Mouse (Mus musculus) urinary bladder, postnatal 25 days (tissue): ENCODE measurements at regions not wholly inside any gene's neighbourhood (a gene's known extent, or its start where the extent isn't known, plus 50 kb on each side); places are given as distances from the start of the nearest gene placed in this dataset.

Experiments used
- DNase-seq: peaks from one replicate; pipeline ENCODE4 v3.0.0; 2022; ENCODE audit warnings: low spot score

GRCm38 (mm10) chr4:53319051-53319450 is 121.2 kb upstream of the Slc44a1 start:
- no peak for DNase-seq

- DNase-seq: no peak
Observed at GRCm38 (mm10) chr4:53318181-53318580, 122.0 kb upstream of the Slc44a1 start.

DNA sequence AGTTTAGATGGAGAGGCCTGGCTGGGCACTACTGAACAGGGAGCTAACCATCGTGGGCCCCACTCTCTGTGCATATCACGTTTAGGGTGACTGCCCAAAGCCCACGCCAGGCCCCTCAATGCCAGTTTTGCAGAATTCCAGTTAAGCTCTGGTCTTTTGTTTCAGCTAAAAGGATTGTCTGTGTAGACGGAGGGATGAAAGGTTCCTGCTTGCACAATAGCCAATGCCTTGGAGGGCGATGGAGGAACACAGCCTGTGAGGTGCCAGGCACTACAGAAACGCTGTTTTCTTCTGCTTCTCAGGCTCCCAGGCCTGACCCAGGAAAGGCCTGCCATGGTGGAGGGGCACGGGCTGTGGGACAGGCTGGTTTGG is 122.8 kb upstream of the Slc44a1 start:
- DNase-seq: no peak

- DNase-seq: no peak
Observed at GRCm38 (mm10) chr4:53316796-53317452, 123.3 kb upstream of the Slc44a1 start.

DNA sequence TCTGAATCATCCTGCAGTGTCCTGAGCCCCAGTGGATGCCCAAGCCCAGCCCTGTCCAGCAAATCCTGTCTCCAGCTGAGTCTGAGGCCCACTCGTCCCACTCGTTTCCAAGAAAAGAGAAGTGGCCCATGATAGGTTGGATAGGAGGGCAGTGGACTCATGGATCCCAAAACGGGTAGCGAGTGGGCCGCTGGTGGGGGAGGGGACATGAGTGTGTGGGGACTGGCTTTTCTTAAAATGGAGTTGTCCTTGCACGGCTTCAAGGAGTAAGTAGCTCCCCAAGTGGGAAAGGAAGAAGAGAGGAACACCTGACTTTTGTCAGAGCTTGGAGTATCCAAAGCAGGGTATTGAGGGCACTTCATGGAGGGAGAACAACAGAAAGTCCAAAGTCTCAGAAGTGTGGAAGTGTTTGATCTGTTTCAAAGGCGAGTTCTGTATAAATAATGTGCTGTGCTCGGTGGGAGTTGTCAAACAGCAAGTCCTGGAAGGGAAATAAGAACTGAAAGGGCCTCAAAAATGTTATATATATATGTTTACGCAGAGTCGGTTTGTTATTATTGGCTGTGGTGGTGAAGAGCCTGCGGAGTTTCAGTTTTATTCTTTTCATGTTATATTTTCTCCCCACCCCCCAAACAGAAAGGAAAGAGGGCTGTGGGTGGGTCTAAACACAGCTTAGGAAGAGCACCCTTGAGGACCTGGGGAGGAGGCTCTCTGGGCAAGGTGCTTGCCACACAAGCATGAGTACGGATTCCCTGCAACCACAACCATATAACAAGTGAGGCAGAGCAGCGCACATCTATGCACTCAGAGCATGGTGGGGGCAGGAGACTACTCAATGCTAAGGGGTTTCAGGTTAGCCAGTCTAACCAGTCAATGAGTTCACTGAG is 124.1 kb upstream of the Slc44a1 start:
- DNase-seq: no peak

DNA sequence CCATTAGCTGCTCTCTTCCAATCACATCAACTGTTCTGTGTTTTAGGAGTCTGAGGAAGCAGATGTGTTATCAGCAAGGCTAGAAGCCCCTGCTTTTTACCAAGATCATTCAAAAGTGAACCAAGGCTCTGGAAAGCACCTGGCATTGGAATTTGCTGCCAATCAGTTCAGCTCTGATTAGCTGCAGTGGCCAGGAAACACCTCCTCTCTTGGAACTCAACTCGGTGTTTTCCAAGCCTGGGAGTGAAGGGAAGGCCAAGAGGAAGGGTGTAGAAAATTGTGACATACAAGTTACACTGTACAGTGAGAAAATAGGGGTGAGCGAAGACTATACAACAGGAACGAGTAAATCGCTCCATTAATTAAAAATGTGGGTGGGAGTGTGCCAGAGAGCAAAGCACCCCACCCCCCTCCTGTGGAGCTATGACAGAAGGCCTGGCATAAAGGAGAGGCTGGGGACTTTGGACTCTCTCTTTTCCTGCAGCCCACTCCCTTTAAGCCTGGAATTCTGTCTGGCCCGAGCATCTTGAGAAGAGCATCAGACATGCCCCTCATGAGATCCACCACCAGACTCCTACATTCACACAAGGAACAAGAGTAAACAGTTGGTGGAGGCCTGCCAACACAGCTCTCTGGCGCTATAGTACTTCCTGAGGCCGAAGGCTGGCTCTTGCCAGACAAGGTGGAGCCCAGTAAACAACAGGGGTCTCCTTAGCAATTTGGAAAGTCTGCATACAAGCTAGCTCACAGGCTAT is 124.9 kb upstream of the Slc44a1 start:
- DNase-seq: no peak

GRCm38 (mm10) chr4:53314076-53314475 is 126.1 kb upstream of the Slc44a1 start:
- DNase-seq: no peak

- DNase-seq: no peak
Observed at GRCm38 (mm10) chr4:53307121-53307520, 133.1 kb upstream of the Slc44a1 start.

GRCm38 (mm10) chr4:53304782-53305385 is 135.3 kb upstream of the Slc44a1 start:
- no peak for DNase-seq

DNA sequence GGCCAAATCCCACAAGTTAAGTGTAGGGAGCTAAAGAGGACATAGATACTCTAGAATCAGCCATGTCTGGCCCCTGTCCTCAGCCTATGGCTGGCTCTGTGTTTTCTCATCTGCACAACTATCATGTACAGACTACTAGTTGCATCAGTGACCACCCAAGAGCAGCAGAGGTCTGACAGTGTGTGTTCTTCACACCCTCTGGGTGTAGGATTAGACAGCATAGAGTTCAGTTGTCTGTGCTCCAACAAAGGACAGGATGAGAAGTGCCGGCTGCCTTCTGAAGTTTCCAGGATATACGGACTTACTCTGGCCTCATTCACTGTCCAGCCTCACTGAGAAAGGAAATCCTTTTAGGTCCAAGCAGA is 135.9 kb upstream of the Slc44a1 start:
- no peak for DNase-seq

DNA sequence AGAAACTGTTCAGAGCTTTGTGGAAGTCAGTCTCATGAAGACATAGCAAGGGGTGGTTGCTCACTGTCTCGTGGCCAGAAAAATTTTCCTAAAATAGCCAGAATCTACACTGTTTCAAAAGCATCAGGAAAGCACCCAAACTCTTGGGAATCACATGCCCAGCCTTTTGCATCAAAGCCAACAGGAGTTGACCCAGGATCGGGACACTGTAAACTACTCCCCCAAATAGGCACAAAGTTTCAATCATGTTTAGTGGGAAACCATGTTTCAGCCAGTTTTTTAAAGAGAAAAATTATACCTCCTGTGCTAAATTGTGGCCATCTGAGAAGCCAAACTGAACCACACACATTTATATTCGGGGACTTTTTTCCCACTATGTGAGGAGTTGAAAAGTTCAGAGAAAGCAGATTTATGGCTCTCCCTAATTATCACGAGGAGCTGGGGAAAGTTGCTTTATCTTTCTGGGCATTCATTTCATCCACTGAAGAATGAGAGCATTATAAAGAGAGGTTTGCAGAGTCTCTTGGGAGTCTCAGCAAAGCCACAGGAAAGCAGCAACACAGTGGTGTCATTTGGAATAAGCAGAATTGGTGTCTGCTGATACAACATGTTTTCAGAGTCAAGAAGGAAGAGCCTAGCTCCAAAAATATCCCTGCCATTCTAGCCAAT is 136.5 kb upstream of the Slc44a1 start:
- no peak for DNase-seq

GRCm38 (mm10) chr4:53297975-53298374 is 138.3 kb upstream of the Abca1 start:
- no peak for DNase-seq

- DNase-seq: no peak
Observed at GRCm38 (mm10) chr4:53292606-53293005, 132.9 kb upstream of the Abca1 start.

GRCm38 (mm10) chr4:53277741-53278525 is 118.2 kb upstream of the Abca1 start:
- no peak for DNase-seq

DNA sequence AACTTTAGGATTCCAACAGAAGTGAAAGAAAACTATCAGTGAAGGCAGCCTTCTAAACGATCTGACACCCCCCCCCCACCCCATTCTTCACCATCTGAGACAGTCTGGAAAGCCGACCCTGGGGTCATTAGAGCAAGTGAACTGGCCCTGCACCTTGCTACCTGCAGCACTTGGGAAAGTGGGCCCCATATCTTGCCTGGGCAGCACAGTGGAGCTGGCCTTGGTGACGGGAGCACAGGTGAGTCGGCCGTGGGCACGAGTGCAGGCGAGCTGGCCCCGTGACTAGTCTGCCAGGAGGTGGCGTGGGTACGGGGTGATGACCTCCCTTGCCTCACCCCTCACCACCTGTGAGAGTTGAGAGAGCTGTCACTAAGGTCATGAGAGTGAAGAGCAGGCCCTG is 110.7 kb upstream of the Abca1 start:
- DNase-seq: no peak

DNA sequence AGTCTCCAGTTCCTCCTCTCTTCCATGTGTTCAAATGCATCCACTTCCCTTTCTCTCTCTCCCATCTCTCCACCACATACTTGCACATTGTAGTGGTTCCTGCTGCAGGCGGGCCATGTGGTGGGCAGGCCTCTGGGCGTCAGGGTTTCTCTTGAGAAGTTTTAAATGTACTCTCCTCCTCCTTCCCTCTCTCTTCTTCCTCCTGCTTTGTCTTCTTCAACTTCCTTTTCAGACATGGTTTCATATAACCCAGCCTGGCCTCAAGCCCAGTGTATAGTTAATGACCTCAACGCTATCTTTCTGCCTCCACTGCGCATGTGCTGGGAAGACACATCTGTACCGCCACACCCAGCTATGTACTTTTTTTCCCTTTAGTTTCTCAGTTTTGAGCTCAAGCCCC is 110.3 kb upstream of the Abca1 start:
- no peak for DNase-seq

- DNase-seq: no peak
Observed at GRCm38 (mm10) chr4:53269251-53269842, 109.7 kb upstream of the Abca1 start.

- DNase-seq: no peak
Observed at GRCm38 (mm10) chr4:53264901-53265300, 105.2 kb upstream of the Abca1 start.

GRCm38 (mm10) chr4:53264501-53264900 is 104.8 kb upstream of the Abca1 start:
- DNase-seq: no peak

GRCm38 (mm10) chr4:53263776-53264175 is 104.1 kb upstream of the Abca1 start:
- peak; percentile 60 for DNase-seq

GRCm38 (mm10) chr4:53262466-53262865 is 102.8 kb upstream of the Abca1 start:
- DNase-seq: no peak
